Mouse (Mus musculus) stomach, postnatal 0 days (tissue): ENCODE results near the gene Ifna7.
A peak's percentile ranks its signal among the peaks of the same experiment; 100 is the strongest.
"Not testable (repeated sequence)": the region's sequence is repeated elsewhere in the genome, so short reads cannot be mapped to it uniquely, and the experiment has no call there.

Experiments
- CTCF ChIP-seq: IDR thresholded peaks from 2 replicates; pipeline ENCODE4 v1.5.1; 2016; ENCODE audit warnings: antibody characterized with exemption, low read depth, mild to moderate bottlenecking, moderate library complexity
- EP300 ChIP-seq: optimal IDR thresholded peaks from 2 replicates; pipeline ENCODE3; 2016; ENCODE audit warnings: antibody characterized with exemption

- peak; percentile 47 for TF ChIP-seq CTCF
- not testable (repeated sequence) for TF ChIP-seq EP300
Observed at GRCm38 (mm10) chr4:88793936-88794675, 21.9 kb upstream of the Ifna7 start, which contains the start of gene Gm13275.
